Mouse (Mus musculus) limb, embryonic 15.5 days (tissue): Measurements from ENCODE around the gene Tssk2. TPM values are rescaled to one million over a fixed set of nuclear protein-coding genes. Genes with fewer than 3 reads are reported as not detected.

Experiments
- ATAC-seq: fragments of 200-750 bp; cut with Nextera tagmentation; 2 replicates; pipeline ENCODE4 v1.8.0; 2017; ENCODE audit warnings: low read depth, moderate TSS enrichment; ENCODE audit not compliant: insufficient number of reproducible peaks, low FRiP score, low TSS enrichment
- H3K27ac ChIP-seq: fragments of 300-500 bp; sonication (generic); 2 replicates; pipeline ENCODE4 v1.5.1; 2015; ENCODE audit warnings: moderate library complexity, mild to moderate bottlenecking, inconsistent platforms
- H3K27me3 ChIP-seq: fragments of 300-500 bp; sonication (generic); 2 replicates; pipeline ENCODE4 v1.6.1; 2015; ENCODE audit warnings: inconsistent platforms
- H3K36me3 ChIP-seq: fragments of 300-500 bp; sonication (generic); 2 replicates; pipeline ENCODE4 v1.6.1; 2015; ENCODE audit warnings: inconsistent platforms
- H3K4me1 ChIP-seq: fragments of 300-500 bp; sonication (generic); 2 replicates; pipeline ENCODE4 v1.6.1; 2015; ENCODE audit warnings: inconsistent platforms
- H3K4me2 ChIP-seq: fragments of 300-500 bp; sonication (generic); 2 replicates; pipeline ENCODE4 v1.6.1; 2015; ENCODE audit warnings: mild to moderate bottlenecking, inconsistent platforms
- H3K4me3 ChIP-seq: fragments of 300-500 bp; sonication (generic); 2 replicates; pipeline ENCODE4 v1.5.1; 2015; ENCODE audit warnings: mild to moderate bottlenecking, inconsistent platforms
- H3K9ac ChIP-seq: fragments of 300-500 bp; sonication (generic); 2 replicates; pipeline ENCODE4 v1.6.1; 2015; ENCODE audit warnings: inconsistent platforms
- H3K9me3 ChIP-seq: fragments of 300-500 bp; sonication (generic); 2 replicates; pipeline ENCODE4 v1.6.1; 2016; ENCODE audit warnings: inconsistent platforms
- WGBS: fragments of 180-500 bp; shearing (Covaris S2); methylation state at CpG from one replicate; pipeline ENCODE4 v1.1.7; 2015; 5-methylcytosine and 5-hydroxymethylcytosine counted together
- polyA plus RNA-seq: library from polyadenylated mRNA; unstranded; fragments of >200 nt; fragmentation: Nextera tagmentation; extraction: Ambion mirVana; gene quantifications from 2 replicates; pipeline ENCODE4 v1.2.1, GENCODE M21; 2015

Tssk2 gene
- polyA plus RNA-seq, 1 experiment from 2014 or later, result not detected

DNA sequence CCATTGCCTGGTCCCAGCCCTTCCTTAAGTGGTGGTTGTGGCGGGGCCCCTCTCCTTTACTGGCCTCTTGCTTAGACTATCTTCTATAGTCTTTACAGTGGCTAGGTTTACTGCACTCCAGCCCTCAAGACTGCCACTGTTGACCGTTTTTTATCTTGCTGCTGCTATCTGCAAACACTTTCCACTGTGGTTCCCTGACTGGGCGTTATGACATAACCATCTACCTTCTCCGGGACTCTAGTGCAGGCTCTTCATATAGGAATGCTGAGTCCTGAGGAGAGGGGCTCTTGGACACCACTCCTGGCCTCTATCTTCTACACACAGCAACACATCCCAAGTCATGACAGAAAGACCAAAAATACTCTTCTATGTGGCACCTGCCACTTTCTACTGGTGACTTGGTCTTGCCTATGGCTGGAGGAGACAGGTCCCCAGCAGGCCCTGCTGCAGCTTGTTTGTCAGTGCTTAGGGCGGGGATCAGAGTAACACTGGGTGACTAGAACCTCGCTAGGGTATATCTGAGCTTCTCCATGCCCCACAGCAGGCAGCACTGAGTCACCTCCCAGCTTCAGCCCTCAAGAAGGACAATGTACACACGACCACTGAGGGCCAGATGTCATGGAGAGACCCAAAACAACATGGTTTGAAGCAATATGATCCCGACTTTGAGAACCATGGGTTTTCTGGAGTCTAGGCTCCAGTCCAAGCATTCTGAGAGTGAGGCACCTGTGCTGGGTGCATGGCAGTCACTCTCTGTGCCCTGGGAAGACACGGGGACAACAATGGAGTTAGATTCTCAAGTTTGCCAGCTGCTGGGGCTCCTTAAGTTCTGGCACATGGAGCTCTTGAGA lies 35.4 kb downstream of the Tssk2 start:
- Histone ChIP-seq H3K4me3 (no peak overlapping the region), H3K4me2 (no peak overlapping the region), H3K9me3 (no peaks in the 10 kb centered on the region), H3K9ac (no peak overlapping the region), H3K4me1 (0 out of 2 replicates have a peak, but pooled peaks cover 2% of the 10 kb centered on the region), H3K27me3 (peaks cover 13% of the 10 kb centered on the region), H3K36me3 (no peaks in the 10 kb centered on the region), H3K27ac (no peak overlapping the region)
- ATAC-seq, result no peak
- 65% methylated on average over 9 of the region's 9 CpGs for WGBS

GRCm38 (mm10) chr16:17934445-17934910 lies 36.0 kb downstream of the Tssk2 start:
- 49% methylated on average over 3 of the region's 3 CpGs for WGBS
- no peak overlapping the region for H3K9ac ChIP-seq
- H3K4me1 ChIP-seq, result no peaks in the 10 kb centered on the region
- no peak overlapping the region for H3K27ac ChIP-seq
- no peaks in the 10 kb centered on the region for H3K36me3 ChIP-seq
- H3K27me3 ChIP-seq, result peaks cover 13% of the 10 kb centered on the region
- no peak overlapping the region for H3K4me3 ChIP-seq
- no peaks in the 10 kb centered on the region for H3K9me3 ChIP-seq
- ATAC-seq, result no peak
- H3K4me2 ChIP-seq, result no peak overlapping the region

GRCm38 (mm10) chr16:17936776-17937175 lies 38.3 kb downstream of the Tssk2 start:
- no peak overlapping the region for H3K27ac ChIP-seq
- ATAC-seq, result no peak
- H3K4me3 ChIP-seq, result no peak overlapping the region
- H3K36me3 ChIP-seq, result no peaks in the 10 kb centered on the region
- H3K4me1 ChIP-seq, result no peaks in the 10 kb centered on the region
- no peaks in the 10 kb centered on the region for H3K9me3 ChIP-seq
- H3K9ac ChIP-seq, result no peak overlapping the region
- WGBS, result 81% methylated on average over 10 of the region's 10 CpGs
- H3K4me2 ChIP-seq, result no peak overlapping the region
- peaks cover 13% of the 10 kb centered on the region for H3K27me3 ChIP-seq

DNA sequence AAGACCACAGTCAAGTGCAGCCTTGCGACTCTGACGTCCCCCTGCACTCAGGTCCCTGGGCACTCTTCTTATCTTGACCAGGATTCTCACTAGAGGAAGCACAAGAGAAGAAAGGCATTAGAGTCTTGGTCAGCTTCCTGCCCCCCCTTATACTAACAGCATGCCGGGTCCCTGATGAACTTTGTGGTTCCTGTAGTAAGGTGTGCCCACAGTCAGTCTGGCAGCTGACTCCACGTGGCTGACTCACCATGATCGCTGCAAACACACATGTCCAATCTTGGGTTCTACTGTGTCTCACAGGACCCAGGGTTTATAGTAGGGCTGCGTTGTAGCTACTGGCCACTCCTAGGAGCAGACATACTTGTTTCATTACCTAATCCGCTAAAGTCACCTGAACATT lies 39.8 kb downstream of the Tssk2 start:
- Histone ChIP-seq H3K27ac (no peak overlapping the region), H3K4me1 (no peaks in the 10 kb centered on the region), H3K36me3 (no peaks in the 10 kb centered on the region), H3K27me3 (peaks cover 13% of the 10 kb centered on the region), H3K4me2 (no peak overlapping the region), H3K9ac (no peak overlapping the region), H3K4me3 (no peak overlapping the region), H3K9me3 (no peaks in the 10 kb centered on the region)
- WGBS, result 75% methylated on average over 7 of the region's 7 CpGs
- no peak for ATAC-seq

DNA sequence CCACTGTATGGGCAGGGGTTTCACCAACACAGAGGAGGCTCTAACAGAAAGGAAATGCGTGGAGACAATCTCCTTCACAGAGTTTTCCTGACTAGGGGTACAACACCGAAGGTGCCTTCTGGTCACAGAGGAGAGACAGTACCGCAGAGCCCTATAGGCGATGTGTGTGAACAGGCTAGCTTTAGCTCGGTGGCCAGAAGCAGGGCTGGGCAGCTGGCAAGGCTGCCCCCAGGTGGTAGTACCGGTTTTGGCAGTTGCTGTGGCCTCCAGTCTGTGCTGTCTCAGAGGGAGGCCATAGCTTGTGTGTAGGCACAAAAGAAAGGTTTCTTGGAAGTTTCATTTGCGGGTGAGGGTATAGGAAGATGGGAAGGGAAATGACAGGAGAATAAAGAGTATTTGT lies 40.4 kb downstream of the Tssk2 start:
- Histone ChIP-seq H3K4me1 (no peaks in the 10 kb centered on the region), H3K9me3 (no peaks in the 10 kb centered on the region), H3K4me3 (no peak overlapping the region), H3K9ac (no peak overlapping the region), H3K36me3 (no peaks in the 10 kb centered on the region), H3K4me2 (no peak overlapping the region), H3K27ac (no peak overlapping the region), H3K27me3 (peaks cover 13% of the 10 kb centered on the region)
- WGBS, result 12% methylated on average over 7 of the region's 7 CpGs
- ATAC-seq, result no peak

- H3K9me3 ChIP-seq, result no peaks in the 10 kb centered on the region
- H3K9ac ChIP-seq, result no peak overlapping the region
- H3K27ac ChIP-seq, result no peak overlapping the region
- no peaks in the 10 kb centered on the region for H3K36me3 ChIP-seq
- H3K4me2 ChIP-seq, result no peak overlapping the region
- ATAC-seq, result no peak
- H3K4me1 ChIP-seq, result no peaks in the 10 kb centered on the region
- H3K27me3 ChIP-seq, result peaks cover 13% of the 10 kb centered on the region
- WGBS, result 58% methylated on average over 9 of the region's 9 CpGs
- H3K4me3 ChIP-seq, result no peak overlapping the region
Observed at GRCm38 (mm10) chr16:17939255-17939751, 40.9 kb downstream of the Tssk2 start.

DNA sequence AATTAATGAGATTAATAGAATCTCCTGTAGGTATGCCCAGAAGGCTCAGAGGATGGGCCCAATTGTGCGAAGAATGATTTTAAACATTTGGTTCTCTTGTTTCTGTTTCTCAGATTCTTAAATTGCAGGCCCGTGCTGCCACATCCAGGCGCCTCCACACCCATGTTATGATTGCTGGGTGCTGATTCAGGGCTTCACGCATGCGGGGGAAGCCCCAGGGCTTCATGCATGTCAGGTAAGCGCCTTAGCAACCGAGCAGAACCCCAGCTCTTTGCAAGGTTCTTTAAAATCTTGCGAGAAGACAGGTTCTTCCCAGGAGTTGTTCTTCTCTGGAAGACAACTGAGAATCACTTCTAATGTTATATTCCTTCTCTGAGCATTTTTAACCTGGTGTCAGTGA lies 45.0 kb downstream of the Tssk2 start:
- H3K27me3 ChIP-seq, result no peaks in the 10 kb centered on the region; the same call in 1 of the 2 replicates
- no peak overlapping the region for H3K27ac ChIP-seq
- H3K4me2 ChIP-seq, result no peak overlapping the region
- no peaks in the 10 kb centered on the region for H3K4me1 ChIP-seq
- no peak overlapping the region for H3K9ac ChIP-seq
- H3K9me3 ChIP-seq, result no peaks in the 10 kb centered on the region
- H3K4me3 ChIP-seq, result no peak overlapping the region
- ATAC-seq, result no peak
- 62% methylated on average over 8 of the region's 8 CpGs for WGBS
- H3K36me3 ChIP-seq, result no peaks in the 10 kb centered on the region

DNA sequence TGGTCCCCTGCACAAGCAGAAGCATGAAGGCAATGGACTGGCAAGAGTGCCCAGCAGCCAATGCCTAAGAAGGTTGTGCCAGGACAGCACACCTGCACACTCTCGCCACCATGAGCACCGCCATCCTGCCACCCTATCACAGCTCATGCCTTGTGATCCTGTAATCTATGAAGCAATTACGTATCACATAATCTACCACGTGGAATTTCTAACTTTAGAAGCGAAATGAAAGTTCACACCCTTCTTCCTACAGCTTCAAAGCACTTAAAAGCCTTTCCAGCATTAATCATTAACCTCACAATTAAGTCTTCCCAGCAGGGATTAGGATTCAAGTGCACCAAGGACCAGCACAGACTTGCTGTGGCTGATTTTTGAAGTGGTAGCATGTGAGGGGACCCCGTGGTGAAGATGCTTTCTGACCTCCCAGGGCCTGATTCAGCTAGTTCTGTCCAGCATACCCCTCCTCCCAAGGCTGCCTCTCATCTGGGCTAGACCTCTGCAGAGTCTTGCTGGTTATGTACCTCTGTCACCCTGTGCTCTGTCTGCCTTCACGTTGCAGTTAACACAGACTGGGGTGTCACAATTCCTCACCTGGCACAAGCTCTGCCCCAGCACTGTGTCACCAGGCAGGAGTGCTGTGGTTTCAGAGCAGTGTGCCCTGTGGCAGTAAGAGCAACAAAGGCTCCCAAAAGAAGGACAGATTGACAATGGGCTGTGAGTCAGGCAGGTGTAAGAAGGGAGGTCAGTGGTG lies 46.8 kb downstream of the Tssk2 start:
- Histone ChIP-seq H3K4me3 (no peak overlapping the region), H3K27me3 (no peaks in the 10 kb centered on the region; the same call in 1 of the 2 replicates), H3K36me3 (no peaks in the 10 kb centered on the region), H3K27ac (no peak overlapping the region), H3K9me3 (no peaks in the 10 kb centered on the region), H3K9ac (no peak overlapping the region), H3K4me2 (no peak overlapping the region), H3K4me1 (no peaks in the 10 kb centered on the region)
- no peak for ATAC-seq
- WGBS, result 62% methylated on average over 7 of the region's 7 CpGs

- WGBS, result 25% methylated on average over 2 of the region's 2 CpGs
- H3K9ac ChIP-seq, result no peak overlapping the region
- no peak overlapping the region for H3K4me2 ChIP-seq
- H3K36me3 ChIP-seq, result no peaks in the 10 kb centered on the region
- H3K4me1 ChIP-seq, result no peaks in the 10 kb centered on the region
- no peak overlapping the region for H3K27ac ChIP-seq
- no peak overlapping the region for H3K4me3 ChIP-seq
- no peaks in the 10 kb centered on the region for H3K9me3 ChIP-seq
- ATAC-seq, result no peak
- H3K27me3 ChIP-seq, result no peaks in the 10 kb centered on the region
Observed at GRCm38 (mm10) chr16:17949421-17949877, 51.0 kb downstream of the Tssk2 start.

Other genes with a start within 250 kb of the Tssk2 start
- gene Med15, start 165.7 kb upstream of the Tssk2 start, polyA plus RNA-seq, result 40.6 and 42.8 TPM in 2 replicates
- 83.9 and 88.5 TPM in 2 replicates for gene Klhl22, start 139.0 kb upstream of the Tssk2 start, polyA plus RNA-seq
- gene Scarf2, start 101.4 kb upstream of the Tssk2 start, polyA plus RNA-seq, result 25.0 and 32.4 TPM in 2 replicates
- 0.17 TPM in 1 of 2 replicates, not detected in the other for gene B830017H08Rik, start 65.5 kb upstream of the Tssk2 start, polyA plus RNA-seq
- 2.2 and 3.4 TPM in 2 replicates for gene Car15, start 60.3 kb upstream of the Tssk2 start, polyA plus RNA-seq
- gene Gm20518, start 7.0 kb upstream of the Tssk2 start, polyA plus RNA-seq, result 0.27 and 0.29 TPM in 2 replicates
- gene Tssk1, start 4.4 kb upstream of the Tssk2 start, polyA plus RNA-seq, result not detected in 2 replicates
- 88.5 and 88.8 TPM in 2 replicates for gene Dgcr2, start 75 bp upstream of the Tssk2 start, polyA plus RNA-seq
- gene Ess2, start 12.7 kb downstream of the Tssk2 start, polyA plus RNA-seq, result 35.8 and 37.3 TPM in 2 replicates
- gene Gsc2, start 16.4 kb downstream of the Tssk2 start, polyA plus RNA-seq, result not detected in 2 replicates
- 81.5 and 86.0 TPM in 2 replicates for gene Slc25a1, start 29.6 kb downstream of the Tssk2 start, polyA plus RNA-seq
- gene Vpreb2, start 81.8 kb downstream of the Tssk2 start, polyA plus RNA-seq, result not detected in 2 replicates
- gene Dgcr6, start 154.2 kb downstream of the Tssk2 start, polyA plus RNA-seq, result 108 and 114 TPM in 2 replicates
- gene Prodh, start 191.6 kb downstream of the Tssk2 start, polyA plus RNA-seq, result 10.9 and 11.8 TPM in 2 replicates
- gene Rtn4r, start 229.0 kb downstream of the Tssk2 start, polyA plus RNA-seq, result 7.0 and 7.9 TPM in 2 replicates